Mouse (Mus musculus): ENCODE measurements at regions not wholly inside any gene's neighbourhood (a gene's known extent, or its start where the extent isn't known, plus 50 kb on each side); places are given as distances from the start of the nearest gene placed in this dataset.

- no peak overlapping the region for H3K9ac ChIP-seq (replicated peaks)
- H3K36me3 ChIP-seq (replicated peaks; ENCODE audit: insufficient read depth, low read length) = no peaks in the 10 kb centered on the region
- DNase-seq (no peak), ATAC-seq (no peak)
- 74% methylated on average over 2 of the region's 2 CpGs for WGBS (ENCODE audit: insufficient replicate concordance)
- TF ChIP-seq CTCF (IDR thresholded peaks at IDR 0.05; ENCODE audit: low read depth) (no peak), EP300 (IDR thresholded peaks at IDR 0.05; ENCODE audit: low read depth) (no peak)
- H3K4me2 ChIP-seq (ENCODE audit: low read depth, low read length) = no peak overlapping the region
- H3K9me3 ChIP-seq (ENCODE audit: low read length) = no peaks in the 10 kb centered on the region
- no peaks in the 10 kb centered on the region for H3K27me3 ChIP-seq (ENCODE audit: insufficient read depth, low read length)
- H3K4me1 ChIP-seq (ENCODE audit: insufficient read depth) = no peaks in the 10 kb centered on the region
- H3K27ac ChIP-seq (ENCODE audit: low read depth) = no peak overlapping the region
- no peak overlapping the region for H3K4me3 ChIP-seq (ENCODE audit: low read depth, low read length)
Observed at GRCm38 (mm10) chr7:124784995-124785394, 659.5 kb upstream of the Kdm8 start.

- Histone ChIP-seq H3K4me3 (ENCODE audit: low read depth, low read length) (no peak overlapping the region), H3K36me3 (replicated peaks; ENCODE audit: insufficient read depth, low read length) (no peaks in the 10 kb centered on the region), H3K27ac (ENCODE audit: low read depth) (no peak overlapping the region), H3K9ac (replicated peaks) (no peak overlapping the region), H3K4me1 (ENCODE audit: insufficient read depth) (no peaks in the 10 kb centered on the region), H3K27me3 (ENCODE audit: insufficient read depth, low read length) (no peaks in the 10 kb centered on the region), H3K4me2 (ENCODE audit: low read depth, low read length) (no peak overlapping the region), H3K9me3 (ENCODE audit: low read length) (no peaks in the 10 kb centered on the region)
- ATAC-seq (no peak), DNase-seq (no peak)
- no peak for TF ChIP-seq CTCF (IDR thresholded peaks at IDR 0.05; ENCODE audit: low read depth)
- 80% methylated on average over 8 of the region's 8 CpGs for WGBS (ENCODE audit: insufficient replicate concordance)
Observed at GRCm38 (mm10) chr7:124785896-124786295, 658.6 kb upstream of the Kdm8 start.

GRCm38 (mm10) chr7:124788781-124789180, 655.7 kb upstream of the Kdm8 start:
- Histone ChIP-seq H3K36me3 (replicated peaks; ENCODE audit: insufficient read depth, low read length) (no peaks in the 10 kb centered on the region), H3K4me2 (ENCODE audit: low read depth, low read length) (no peak overlapping the region), H3K4me3 (ENCODE audit: low read depth, low read length) (no peak overlapping the region), H3K9ac (replicated peaks) (no peak overlapping the region), H3K27ac (ENCODE audit: low read depth) (no peak overlapping the region), H3K4me1 (ENCODE audit: insufficient read depth) (no peaks in the 10 kb centered on the region), H3K27me3 (ENCODE audit: insufficient read depth, low read length) (no peaks in the 10 kb centered on the region), H3K9me3 (ENCODE audit: low read length) (no peaks in the 10 kb centered on the region)
- DNase-seq (no peak), ATAC-seq (no peak)
- WGBS (ENCODE audit: insufficient replicate concordance) = 63% methylated on average over 3 of the region's 3 CpGs
- TF ChIP-seq EP300 (IDR thresholded peaks at IDR 0.05; ENCODE audit: low read depth) = no peak
- no peak for TF ChIP-seq CTCF (IDR thresholded peaks at IDR 0.05; ENCODE audit: low read depth)

- Histone ChIP-seq H3K9me3 (ENCODE audit: low read length) (no peaks in the 10 kb centered on the region), H3K4me2 (ENCODE audit: low read depth, low read length) (no peak overlapping the region), H3K4me1 (ENCODE audit: insufficient read depth) (no peaks in the 10 kb centered on the region), H3K27ac (ENCODE audit: low read depth) (no peak overlapping the region), H3K4me3 (ENCODE audit: low read depth, low read length) (no peak overlapping the region), H3K9ac (replicated peaks) (no peak overlapping the region), H3K36me3 (replicated peaks; ENCODE audit: insufficient read depth, low read length) (no peaks in the 10 kb centered on the region), H3K27me3 (ENCODE audit: insufficient read depth, low read length) (no peaks in the 10 kb centered on the region)
- ATAC-seq (no peak), DNase-seq (no peak)
- WGBS (ENCODE audit: insufficient replicate concordance) = 70% methylated on average over 3 of the region's 3 CpGs
- TF ChIP-seq EP300 (IDR thresholded peaks at IDR 0.05; ENCODE audit: low read depth) (no peak), CTCF (IDR thresholded peaks at IDR 0.05; ENCODE audit: low read depth) (no peak)
Observed at GRCm38 (mm10) chr7:124803101-124803500, 641.4 kb upstream of the Kdm8 start.

DNA sequence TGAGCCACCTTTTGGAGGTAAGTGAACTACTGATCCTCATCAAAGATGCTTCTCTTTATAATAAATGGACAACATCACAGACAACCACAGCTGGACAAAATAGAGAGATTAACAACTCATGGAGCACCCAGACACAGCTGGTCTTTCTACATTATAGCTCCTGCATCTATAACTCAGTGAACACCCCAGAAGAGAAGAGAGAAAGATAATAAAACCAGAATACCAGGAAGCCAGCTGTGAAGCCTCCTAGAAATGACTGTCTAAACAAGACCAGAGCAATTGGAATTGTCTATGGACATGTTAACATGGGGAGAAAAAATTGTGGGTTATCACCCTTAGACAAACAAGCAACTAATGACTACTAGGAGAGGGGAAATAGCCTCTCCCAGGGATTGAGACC, 609.8 kb upstream of the Kdm8 start:
- TF ChIP-seq CTCF (IDR thresholded peaks at IDR 0.05; ENCODE audit: low read depth) = no peak
- no peak for TF ChIP-seq EP300 (IDR thresholded peaks at IDR 0.05; ENCODE audit: low read depth)
- no peak overlapping the region for H3K4me3 ChIP-seq (ENCODE audit: low read depth, low read length)
- no peak overlapping the region for H3K27ac ChIP-seq (ENCODE audit: low read depth)
- no peak overlapping the region for H3K4me2 ChIP-seq (ENCODE audit: low read depth, low read length)
- no peak for DNase-seq
- no peaks in the 10 kb centered on the region for H3K4me1 ChIP-seq (ENCODE audit: insufficient read depth)
- no peak for ATAC-seq
- H3K9me3 ChIP-seq (ENCODE audit: low read length) = no peaks in the 10 kb centered on the region
- no peaks in the 10 kb centered on the region for H3K27me3 ChIP-seq (ENCODE audit: insufficient read depth, low read length)
- no peak overlapping the region for H3K9ac ChIP-seq (replicated peaks)
- no peaks in the 10 kb centered on the region for H3K36me3 ChIP-seq (replicated peaks; ENCODE audit: insufficient read depth, low read length)

GRCm38 (mm10) chr7:124836531-124836930, 607.9 kb upstream of the Kdm8 start:
- no peak for TF ChIP-seq CTCF (IDR thresholded peaks at IDR 0.05; ENCODE audit: low read depth)
- TF ChIP-seq EP300 (IDR thresholded peaks at IDR 0.05; ENCODE audit: low read depth) = no peak
- Histone ChIP-seq H3K27ac (ENCODE audit: low read depth) (no peak overlapping the region), H3K4me3 (ENCODE audit: low read depth, low read length) (no peak overlapping the region), H3K9me3 (ENCODE audit: low read length) (no peaks in the 10 kb centered on the region), H3K27me3 (ENCODE audit: insufficient read depth, low read length) (no peaks in the 10 kb centered on the region), H3K4me1 (ENCODE audit: insufficient read depth) (no peaks in the 10 kb centered on the region), H3K9ac (replicated peaks) (no peak overlapping the region), H3K36me3 (replicated peaks; ENCODE audit: insufficient read depth, low read length) (no peaks in the 10 kb centered on the region), H3K4me2 (ENCODE audit: low read depth, low read length) (no peak overlapping the region)
- 78% methylated on average over 3 of the region's 3 CpGs for WGBS (ENCODE audit: insufficient replicate concordance)
- DNase-seq (no peak), ATAC-seq (no peak)

- Histone ChIP-seq H3K9me3 (ENCODE audit: low read length) (no peaks in the 10 kb centered on the region), H3K27me3 (ENCODE audit: insufficient read depth, low read length) (no peaks in the 10 kb centered on the region), H3K4me3 (ENCODE audit: low read depth, low read length) (no peak overlapping the region), H3K27ac (ENCODE audit: low read depth) (no peak overlapping the region), H3K36me3 (replicated peaks; ENCODE audit: insufficient read depth, low read length) (no peaks in the 10 kb centered on the region), H3K4me1 (ENCODE audit: insufficient read depth) (no peaks in the 10 kb centered on the region), H3K9ac (replicated peaks) (no peak overlapping the region), H3K4me2 (ENCODE audit: low read depth, low read length) (no peak overlapping the region)
- TF ChIP-seq CTCF (IDR thresholded peaks at IDR 0.05; ENCODE audit: low read depth) = no peak
- TF ChIP-seq EP300 (IDR thresholded peaks at IDR 0.05; ENCODE audit: low read depth) = no peak
- ATAC-seq = no peak
- 69% methylated on average over 5 of the region's 5 CpGs for WGBS (ENCODE audit: insufficient replicate concordance)
- no peak for DNase-seq
Observed at GRCm38 (mm10) chr7:124855056-124855455, 589.4 kb upstream of the Kdm8 start.

Data from liver, postnatal 0 days (tissue).